Mouse (Mus musculus): ENCODE data around the gene Afap1l2.

DNA sequence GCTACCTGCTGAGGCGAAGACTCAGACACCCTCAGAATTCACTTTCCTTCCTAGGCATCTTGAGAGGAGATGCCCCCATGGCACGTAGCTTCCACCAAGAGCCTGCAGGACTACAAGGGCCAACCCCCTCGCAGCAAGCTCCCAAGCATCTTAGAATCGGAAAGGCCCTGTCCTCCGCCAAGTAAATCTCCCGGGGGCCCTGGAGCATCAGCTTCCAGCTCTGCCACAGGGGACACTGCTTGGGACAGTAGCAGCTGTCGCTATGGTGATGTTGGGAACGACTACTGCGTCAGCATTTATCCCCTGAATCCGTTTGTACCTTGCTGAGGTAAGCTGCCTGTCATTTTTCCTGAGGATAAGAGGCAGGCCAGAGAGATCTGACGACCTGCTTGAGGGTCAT lies 97.5 kb downstream of the Afap1l2 start:
- TF ChIP-seq CTCF (IDR thresholded peaks at IDR 0.05; ENCODE audit: borderline replicate concordance, control insufficient read depth, extremely low read depth, insufficient read depth, low read length, poor library complexity) = no peak
- TF ChIP-seq POLR2A (IDR thresholded peaks at IDR 0.05; ENCODE audit: control insufficient read depth, extremely low read depth, insufficient read depth, low read length, poor library complexity) = no peak

Data from thymus, adult 2 months (tissue).